Mouse (Mus musculus): ENCODE measurements at regions not wholly inside any gene's neighbourhood (a gene's known extent, or its start where the extent isn't known, plus 50 kb on each side); places are given as distances from the start of the nearest gene placed in this dataset.

DNA sequence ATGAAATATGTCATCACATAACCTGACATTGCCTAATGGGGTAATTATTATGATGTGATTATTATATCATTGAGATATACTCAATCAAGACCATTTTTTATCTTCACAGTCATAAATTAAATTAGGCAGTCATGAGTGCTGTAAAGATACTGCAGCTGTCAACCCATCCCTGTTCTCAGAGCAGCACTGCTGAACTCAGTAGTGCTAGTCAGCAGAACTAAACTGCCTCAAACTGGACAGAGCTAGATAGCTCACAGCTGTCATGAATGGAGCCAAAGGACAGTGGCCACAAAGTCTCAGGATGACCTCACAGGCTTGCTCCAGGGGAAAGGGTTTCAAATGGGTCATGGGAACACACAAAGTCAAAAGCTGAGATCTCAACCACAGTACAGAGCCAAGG is 71.3 kb downstream of the Gm6760 start:
- DNase-seq (ENCODE audit: low spot score) = no peak
- ATAC-seq = no peak
- no peak for TF ChIP-seq CTCF (IDR thresholded peaks at IDR 0.05; ENCODE audit: low read depth)
- no peak overlapping the region for H3K27ac ChIP-seq
- no peak overlapping the region for H3K4me2 ChIP-seq (ENCODE audit: low read depth, low read length)
- no peaks in the 10 kb centered on the region for H3K9me3 ChIP-seq (ENCODE audit: low read length)
- H3K4me3 ChIP-seq (ENCODE audit: low read length) = no peak overlapping the region
- no peak overlapping the region for H3K9ac ChIP-seq (replicated peaks; ENCODE audit: low read length)
- H3K27me3 ChIP-seq (ENCODE audit: insufficient read depth, low read length) = no peaks in the 10 kb centered on the region
- no peaks in the 10 kb centered on the region for H3K4me1 ChIP-seq (ENCODE audit: insufficient read depth, low read length)
- H3K36me3 ChIP-seq (ENCODE audit: insufficient read depth, low read length) = no peaks in the 10 kb centered on the region

GRCm38 (mm10) chrX:64058389-64058788 is 93.6 kb downstream of the Gm6760 start:
- Histone ChIP-seq H3K27me3 (ENCODE audit: insufficient read depth, low read length) (no peaks in the 10 kb centered on the region), H3K4me3 (ENCODE audit: low read length) (no peak overlapping the region), H3K27ac (no peak overlapping the region), H3K9me3 (ENCODE audit: low read length) (no peaks in the 10 kb centered on the region), H3K36me3 (ENCODE audit: insufficient read depth, low read length) (no peaks in the 10 kb centered on the region), H3K4me2 (ENCODE audit: low read depth, low read length) (no peak overlapping the region), H3K9ac (replicated peaks; ENCODE audit: low read length) (no peak overlapping the region), H3K4me1 (ENCODE audit: insufficient read depth, low read length) (no peaks in the 10 kb centered on the region)
- peak; percentile 39 for TF ChIP-seq CTCF (IDR thresholded peaks at IDR 0.05; ENCODE audit: low read depth)
- ATAC-seq (no peak), DNase-seq (ENCODE audit: low spot score) (peak; percentile 2)
- 29% methylated on average over 1 of the region's 1 CpGs for WGBS

- peak; percentile 27 for DNase-seq (ENCODE audit: low spot score)
- no peak for ATAC-seq
- 54% methylated on average over 1 of the region's 1 CpGs for WGBS
These were observed 95.2 kb downstream of the Gm6760 start for GRCm38 (mm10) chrX:64056776-64057175.

More at GRCm38 (mm10) chrX:64056776-64057175, 95.2 kb downstream of the Gm6760 start:
- Histone ChIP-seq H3K27ac (no peak overlapping the region), H3K4me3 (ENCODE audit: low read length) (no peak overlapping the region), H3K4me2 (ENCODE audit: low read depth, low read length) (no peak overlapping the region), H3K4me1 (ENCODE audit: insufficient read depth, low read length) (no peaks in the 10 kb centered on the region), H3K27me3 (ENCODE audit: insufficient read depth, low read length) (no peaks in the 10 kb centered on the region), H3K9ac (replicated peaks; ENCODE audit: low read length) (no peak overlapping the region), H3K36me3 (ENCODE audit: insufficient read depth, low read length) (no peaks in the 10 kb centered on the region), H3K9me3 (ENCODE audit: low read length) (no peaks in the 10 kb centered on the region)
- no peak for TF ChIP-seq CTCF (IDR thresholded peaks at IDR 0.05; ENCODE audit: low read depth)

Data from hindbrain, postnatal 0 days (tissue).